Mouse (Mus musculus) heart, postnatal 36 days (tissue): ENCODE results near the gene Mrps18b. TPM values are rescaled to one million over a fixed set of nuclear protein-coding genes. Genes with fewer than 3 reads are reported as not detected.

ENCODE experiments used
- DNase-seq, 2 experiments: peaks; one replicate each; pipeline ENCODE4 v3.0.0; 2021 to 2022
- intact Hi-C: fragments of 180-260 bp; cut with DNase I; formaldehyde crosslinking; loops from one replicate; pipeline ENCODE4 v1.15.1; 2025
- total RNA-seq, 2 experiments: library from RNA; stranded (reverse); gene quantifications; 2 replicates each; pipeline ENCODE4 v1.2.3; 2021

Mrps18b gene
- total RNA-seq, 2 experiments from 2014 or later: 51.6 to 53.4 TPM

GRCm38 (mm10) chr17:35919060-35919715 is 3.0 kb upstream of the Mrps18b start:
- peak; percentile 90 to 94 for DNase-seq
- intact Hi-C loops: no loop called here

GRCm38 (mm10) chr17:35918276-35919059 is 2.3 kb upstream of the Mrps18b start:
- intact Hi-C loops: no loop called here
- DNase-seq: peak; percentile 53 to 62

- peak; percentile 46 to 59 for DNase-seq
- intact Hi-C loops: loop anchor here (2.0 kb wide), 2 partner anchors 51 to 81 kb away; no protein-coding TSS in a partner anchor
These were observed 1.5 kb upstream of the Mrps18b start for GRCm38 (mm10) chr17:35917463-35918251.

GRCm38 (mm10) chr17:35917143-35917462 is 914 bp upstream of the Mrps18b start:
- no peak for DNase-seq

GRCm38 (mm10) chr17:35915538-35916296 is 472 bp downstream of the Mrps18b start:
- no peak for DNase-seq
- intact Hi-C loops: loop anchor here (2.0 kb wide), 3 partner anchors 17 to 79 kb away; no protein-coding TSS in a partner anchor

More at GRCm38 (mm10) chr17:35917143-35917462, 914 bp upstream of the Mrps18b start:
- intact Hi-C loops: loop anchor here (2.0 kb wide), 2 partner anchors 50 to 80 kb away; no protein-coding TSS in a partner anchor

GRCm38 (mm10) chr17:35914975-35915374 is 1.2 kb downstream of the Mrps18b start:
- intact Hi-C loops: loop anchor here (2.0 kb wide), 1 partner anchor 16 kb away; no protein-coding TSS in a partner anchor
- no peak for DNase-seq

- intact Hi-C loops: loop anchor here (2.0 kb wide), 1 partner anchor 29 kb away; no protein-coding TSS in a partner anchor
These were observed 6.2 kb downstream of the Mrps18b start, which contains the start of gene Atat1 for GRCm38 (mm10) chr17:35909919-35910369. Atat1 (minus strand) TSS chr17:35910075.

GRCm38 (mm10) chr17:35909186-35909918 is 6.8 kb downstream of the Mrps18b start:
- intact Hi-C loops: loop anchor here (2.0 kb wide), 1 partner anchor 29 kb away; no protein-coding TSS in a partner anchor
- DNase-seq: no peak

More at GRCm38 (mm10) chr17:35909919-35910369, 6.2 kb downstream of the Mrps18b start, which contains the start of gene Atat1:
- peak; percentile 90 to 96 for DNase-seq

- DNase-seq: no peak
- intact Hi-C loops: loop anchor here (2.0 kb wide), 1 partner anchor 27 kb away; no protein-coding TSS in a partner anchor
These were observed 8.6 kb downstream of the Mrps18b start for GRCm38 (mm10) chr17:35907609-35908008.

GRCm38 (mm10) chr17:35905587-35905986 is 10.6 kb downstream of the Mrps18b start:
- intact Hi-C loops: no loop called here
- DNase-seq: no peak

GRCm38 (mm10) chr17:35903992-35904355 is 12.2 kb downstream of the Mrps18b start:
- intact Hi-C loops: no loop called here
- no peak for DNase-seq

GRCm38 (mm10) chr17:35903343-35903991 is 12.7 kb downstream of the Mrps18b start:
- peak; percentile 39 to 50 for DNase-seq
- intact Hi-C loops: no loop called here

GRCm38 (mm10) chr17:35900636-35901035 is 15.6 kb downstream of the Mrps18b start:
- intact Hi-C loops: no loop called here
- no peak for DNase-seq

GRCm38 (mm10) chr17:35897644-35898573 is 18.3 kb downstream of the Mrps18b start:
- no peak for DNase-seq
- intact Hi-C loops: loop anchor here (2.0 kb wide), 1 partner anchor 17 kb away; no protein-coding TSS in a partner anchor

- DNase-seq: peak; percentile 91 to 92
- intact Hi-C loops: loop anchor here (1.0 kb wide), 1 partner anchor 16 kb away; no protein-coding TSS in a partner anchor
These were observed 19.2 kb downstream of the Mrps18b start, which contains the start of gene 2310061I04Rik for GRCm38 (mm10) chr17:35896781-35897643. 2310061I04Rik (minus strand) TSS chr17:35897431.

- DNase-seq: no peak
- intact Hi-C loops: no loop called here
These were observed 28.5 kb downstream of the Mrps18b start for GRCm38 (mm10) chr17:35887725-35888124.
